Mouse (Mus musculus): Measurements from ENCODE around the gene Fap. TPM values are rescaled to one million over a fixed set of nuclear protein-coding genes. Genes with fewer than 3 reads are reported as not detected.

The Fap gene
- polyA plus RNA-seq, 1 experiment from 2014 or later, result 14.2 TPM

DNA sequence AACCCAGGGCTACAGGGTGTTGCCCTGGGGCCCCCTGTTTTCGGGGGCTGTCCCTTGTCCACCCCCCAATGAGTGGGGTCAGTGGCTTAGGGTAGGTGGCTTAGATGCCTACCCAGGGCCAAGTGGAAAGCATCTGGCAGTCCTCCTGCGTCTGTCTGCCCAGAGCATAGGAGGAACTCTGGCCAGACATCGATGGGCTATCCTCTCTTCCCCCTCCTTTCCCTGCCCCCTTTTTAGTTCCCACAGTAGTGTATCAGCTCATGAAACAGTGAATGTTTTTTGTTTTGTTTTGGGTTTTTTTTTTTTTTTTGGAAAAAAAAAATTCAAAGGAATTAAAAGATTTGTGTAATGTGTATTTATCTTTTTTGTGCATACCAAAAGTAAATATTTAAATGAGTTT lies 17.7 kb upstream of the Fap start:
- peaks cover 10% of the 10 kb centered on the region for H3K4me1 ChIP-seq (replicated peaks; ENCODE audit: control insufficient read depth, insufficient read depth, low read length)
- no peaks in the 10 kb centered on the region for H3K27me3 ChIP-seq (replicated peaks; ENCODE audit: control insufficient read depth, insufficient read depth, low read length)
- 74% methylated on average over 3 of the region's 3 CpGs for WGBS
- DNase-seq (ENCODE audit: low spot score) (no peak), ATAC-seq (replicated peaks; ENCODE audit: low FRiP score, low TSS enrichment, low read depth) (no peak)
- no peak overlapping the region for H3K9ac ChIP-seq (ENCODE audit: low read length)
- H3K27ac ChIP-seq (ENCODE audit: low read depth), result no peak overlapping the region
- H3K36me3 ChIP-seq (ENCODE audit: control insufficient read depth, insufficient read depth, low read length), result no peaks in the 10 kb centered on the region
- H3K9me3 ChIP-seq (ENCODE audit: control insufficient read depth, low read length), result no peaks in the 10 kb centered on the region
- H3K4me2 ChIP-seq (ENCODE audit: low read length), result no peak overlapping the region
- H3K4me3 ChIP-seq (ENCODE audit: low read depth, low read length), result no peak overlapping the region

DNA sequence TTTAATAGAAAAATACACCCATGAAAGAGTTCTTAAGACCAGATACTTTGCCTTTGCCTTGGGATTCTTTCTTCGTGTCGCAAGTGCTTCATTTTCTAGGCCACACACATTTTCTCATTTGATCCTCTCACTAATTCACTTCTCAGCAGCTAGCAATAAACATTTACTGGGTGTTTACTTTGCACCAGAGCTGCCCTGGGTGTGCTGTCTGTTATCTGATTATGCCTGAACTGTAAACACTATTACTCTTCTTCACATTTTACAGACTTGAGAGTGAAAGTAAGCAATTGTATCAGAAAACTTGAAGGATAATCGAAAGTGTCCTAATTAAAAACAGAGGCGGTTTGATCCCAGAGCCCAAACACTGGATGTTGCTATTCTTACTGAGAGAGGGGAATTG lies 15.5 kb upstream of the Fap start:
- H3K4me2 ChIP-seq (ENCODE audit: low read length), result no peak overlapping the region
- no peak for ATAC-seq (replicated peaks; ENCODE audit: low FRiP score, low TSS enrichment, low read depth)
- no peaks in the 10 kb centered on the region for H3K36me3 ChIP-seq (ENCODE audit: control insufficient read depth, insufficient read depth, low read length)
- H3K9ac ChIP-seq (ENCODE audit: low read length), result no peak overlapping the region
- no peaks in the 10 kb centered on the region for H3K27me3 ChIP-seq (replicated peaks; ENCODE audit: control insufficient read depth, insufficient read depth, low read length)
- H3K4me3 ChIP-seq (ENCODE audit: low read depth, low read length), result no peak overlapping the region
- H3K4me1 ChIP-seq (replicated peaks; ENCODE audit: control insufficient read depth, insufficient read depth, low read length), result peaks cover 10% of the 10 kb centered on the region
- 19% methylated on average over 4 of the region's 4 CpGs for WGBS
- no peak for DNase-seq (ENCODE audit: low spot score)
- no peaks in the 10 kb centered on the region for H3K9me3 ChIP-seq (ENCODE audit: control insufficient read depth, low read length)
- H3K27ac ChIP-seq (ENCODE audit: low read depth), result no peak overlapping the region

DNA sequence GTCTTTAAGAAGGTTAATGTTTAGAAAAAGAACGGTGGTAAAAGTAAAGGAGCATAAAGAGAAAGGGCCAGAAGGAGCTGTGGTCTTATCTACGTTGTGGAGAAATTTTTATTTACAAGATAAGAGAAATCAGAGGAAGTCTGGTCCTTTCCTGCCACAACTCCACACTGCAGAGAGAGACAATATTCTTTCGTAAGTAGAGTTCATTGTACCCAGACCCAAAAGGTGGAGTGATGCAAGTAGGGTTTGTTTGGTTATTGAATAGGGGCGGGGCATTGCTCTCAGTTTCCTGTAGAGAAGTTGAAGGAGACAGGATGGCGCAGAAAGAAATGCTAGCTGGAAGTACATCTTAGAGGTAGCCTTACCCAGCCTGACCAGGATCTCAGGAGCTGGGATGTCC lies 11.9 kb upstream of the Fap start:
- Histone ChIP-seq H3K4me2 (ENCODE audit: low read length) (no peak overlapping the region), H3K4me3 (ENCODE audit: low read depth, low read length) (no peak overlapping the region), H3K9me3 (ENCODE audit: control insufficient read depth, low read length) (no peaks in the 10 kb centered on the region), H3K27me3 (replicated peaks; ENCODE audit: control insufficient read depth, insufficient read depth, low read length) (no peaks in the 10 kb centered on the region), H3K36me3 (ENCODE audit: control insufficient read depth, insufficient read depth, low read length) (no peaks in the 10 kb centered on the region), H3K9ac (ENCODE audit: low read length) (no peak overlapping the region), H3K27ac (ENCODE audit: low read depth) (no peak overlapping the region), H3K4me1 (replicated peaks; ENCODE audit: control insufficient read depth, insufficient read depth, low read length) (peaks cover 10% of the 10 kb centered on the region)
- no peak for ATAC-seq (replicated peaks; ENCODE audit: low FRiP score, low TSS enrichment, low read depth)
- WGBS, result 74% methylated on average over 5 of the region's 5 CpGs
- no peak for DNase-seq (ENCODE audit: low spot score)

GRCm38 (mm10) chr2:62574962-62575361 lies 1.1 kb upstream of the Fap start:
- Histone ChIP-seq H3K9me3 (ENCODE audit: control insufficient read depth, low read length) (no peaks in the 10 kb centered on the region), H3K4me1 (replicated peaks; ENCODE audit: control insufficient read depth, insufficient read depth, low read length) (no peaks in the 10 kb centered on the region), H3K36me3 (ENCODE audit: control insufficient read depth, insufficient read depth, low read length) (no peaks in the 10 kb centered on the region), H3K27ac (ENCODE audit: low read depth) (no peak overlapping the region), H3K9ac (ENCODE audit: low read length) (no peak overlapping the region), H3K4me3 (ENCODE audit: low read depth, low read length) (no peak overlapping the region), H3K4me2 (ENCODE audit: low read length) (no peak overlapping the region), H3K27me3 (replicated peaks; ENCODE audit: control insufficient read depth, insufficient read depth, low read length) (no peaks in the 10 kb centered on the region)
- 85% methylated on average over 3 of the region's 3 CpGs for WGBS
- DNase-seq (ENCODE audit: low spot score) (no peak), ATAC-seq (replicated peaks; ENCODE audit: low FRiP score, low TSS enrichment, low read depth) (no peak)

GRCm38 (mm10) chr2:62574250-62574649 lies 375 bp upstream of the Fap start:
- H3K9me3 ChIP-seq (ENCODE audit: control insufficient read depth, low read length), result no peaks in the 10 kb centered on the region
- peak overlapping the region; percentile 79; the same call in 1 of the 2 replicates for H3K27ac ChIP-seq (ENCODE audit: low read depth)
- H3K9ac ChIP-seq (ENCODE audit: low read length), result no peak overlapping the region
- no peaks in the 10 kb centered on the region for H3K27me3 ChIP-seq (replicated peaks; ENCODE audit: control insufficient read depth, insufficient read depth, low read length)
- H3K4me3 ChIP-seq (ENCODE audit: low read depth, low read length), result 0 out of 2 replicates have a peak overlapping the region, but pooled peaks have one; percentile 29
- H3K4me2 ChIP-seq (ENCODE audit: low read length), result peak overlapping the region; percentile 41; the same call in 1 of the 2 replicates
- no peaks in the 10 kb centered on the region for H3K36me3 ChIP-seq (ENCODE audit: control insufficient read depth, insufficient read depth, low read length)
- ATAC-seq (replicated peaks; ENCODE audit: low FRiP score, low TSS enrichment, low read depth), result no peak
- 60% methylated on average over 7 of the region's 7 CpGs for WGBS
- no peaks in the 10 kb centered on the region for H3K4me1 ChIP-seq (replicated peaks; ENCODE audit: control insufficient read depth, insufficient read depth, low read length)
- DNase-seq (ENCODE audit: low spot score), result no peak

GRCm38 (mm10) chr2:62573099-62573752 lies 649 bp downstream of the Fap start:
- DNase-seq (ENCODE audit: low spot score) (no peak), ATAC-seq (replicated peaks; ENCODE audit: low FRiP score, low TSS enrichment, low read depth) (no peak)
- Histone ChIP-seq H3K4me3 (ENCODE audit: low read depth, low read length) (peak overlapping the region; percentile 29), H3K4me2 (ENCODE audit: low read length) (peak overlapping the region; percentile 41), H3K36me3 (ENCODE audit: control insufficient read depth, insufficient read depth, low read length) (no peaks in the 10 kb centered on the region), H3K4me1 (replicated peaks; ENCODE audit: control insufficient read depth, insufficient read depth, low read length) (no peaks in the 10 kb centered on the region), H3K9ac (ENCODE audit: low read length) (peak overlapping the region; percentile 3), H3K9me3 (ENCODE audit: control insufficient read depth, low read length) (no peaks in the 10 kb centered on the region), H3K27ac (ENCODE audit: low read depth) (peak overlapping the region; percentile 79), H3K27me3 (replicated peaks; ENCODE audit: control insufficient read depth, insufficient read depth, low read length) (no peaks in the 10 kb centered on the region)
- 71% methylated on average over 10 of the region's 10 CpGs for WGBS

DNA sequence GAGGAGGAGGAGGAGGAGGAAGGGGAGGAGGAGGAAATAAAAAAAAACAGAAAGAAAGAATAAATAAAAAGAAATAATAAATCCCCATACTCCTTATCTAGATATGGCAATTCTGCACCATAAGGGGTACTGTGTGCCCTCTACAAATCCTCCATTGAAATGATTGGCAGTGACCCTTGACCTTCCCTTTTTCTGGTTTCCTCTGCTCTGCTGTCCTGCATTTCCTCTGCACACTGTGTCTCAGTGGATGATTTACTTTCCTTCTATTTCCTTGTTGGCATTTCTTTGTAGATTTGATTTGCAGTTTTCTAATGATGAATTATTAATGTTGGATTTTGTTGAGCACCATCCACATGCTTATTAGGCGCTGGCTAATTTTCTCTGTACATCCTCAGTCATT lies 9.2 kb downstream of the Fap start:
- Histone ChIP-seq H3K4me1 (replicated peaks; ENCODE audit: control insufficient read depth, insufficient read depth, low read length) (0 out of 2 replicates have a peak, but pooled peaks cover 3% of the 10 kb centered on the region), H3K4me2 (ENCODE audit: low read length) (no peak overlapping the region), H3K4me3 (ENCODE audit: low read depth, low read length) (no peak overlapping the region), H3K36me3 (ENCODE audit: control insufficient read depth, insufficient read depth, low read length) (no peaks in the 10 kb centered on the region), H3K9me3 (ENCODE audit: control insufficient read depth, low read length) (no peaks in the 10 kb centered on the region), H3K27ac (ENCODE audit: low read depth) (no peak overlapping the region), H3K27me3 (replicated peaks; ENCODE audit: control insufficient read depth, insufficient read depth, low read length) (no peaks in the 10 kb centered on the region), H3K9ac (ENCODE audit: low read length) (no peak overlapping the region)
- no peak for DNase-seq (ENCODE audit: low spot score)
- no peak for ATAC-seq (replicated peaks; ENCODE audit: low FRiP score, low TSS enrichment, low read depth)
- WGBS, result 85% methylated on average over 1 of the region's 1 CpGs

- Histone ChIP-seq H3K9ac (ENCODE audit: low read length) (no peak overlapping the region), H3K27me3 (replicated peaks; ENCODE audit: control insufficient read depth, insufficient read depth, low read length) (no peaks in the 10 kb centered on the region), H3K27ac (ENCODE audit: low read depth) (no peak overlapping the region), H3K4me1 (replicated peaks; ENCODE audit: control insufficient read depth, insufficient read depth, low read length) (0 out of 2 replicates have a peak, but pooled peaks cover 3% of the 10 kb centered on the region), H3K4me3 (ENCODE audit: low read depth, low read length) (no peak overlapping the region), H3K9me3 (ENCODE audit: control insufficient read depth, low read length) (no peaks in the 10 kb centered on the region), H3K4me2 (ENCODE audit: low read length) (no peak overlapping the region), H3K36me3 (ENCODE audit: control insufficient read depth, insufficient read depth, low read length) (no peaks in the 10 kb centered on the region)
- DNase-seq (ENCODE audit: low spot score), result no peak
- ATAC-seq (replicated peaks; ENCODE audit: low FRiP score, low TSS enrichment, low read depth), result 0 out of 2 replicates have a peak, but pooled peaks have one; percentile 27
- 66% methylated on average over 5 of the region's 5 CpGs for WGBS
Observed at GRCm38 (mm10) chr2:62562661-62563485, 11.0 kb downstream of the Fap start.
